Mouse (Mus musculus) lung, adult 2 months (tissue): ENCODE measurements at regions not wholly inside any gene's neighbourhood (a gene's known extent, or its start where the extent isn't known, plus 50 kb on each side); places are given as distances from the start of the nearest gene placed in this dataset.

ENCODE experiments used
- CTCF ChIP-seq: fragments of 200-500 bp; IDR thresholded peaks from 2 replicates; pipeline ENCODE4 v1.5.1; 2011; ENCODE audit warnings: mild to moderate bottlenecking, low read length, control low read depth; ENCODE audit not compliant: insufficient read depth
- POLR2A ChIP-seq: fragments of 200-500 bp; IDR thresholded peaks from 2 replicates; pipeline ENCODE4 v1.6.1; 2011; ENCODE audit warnings: low read depth, mild to moderate bottlenecking, control low read depth, low read length, borderline replicate concordance; ENCODE audit errors: extremely low read depth

DNA sequence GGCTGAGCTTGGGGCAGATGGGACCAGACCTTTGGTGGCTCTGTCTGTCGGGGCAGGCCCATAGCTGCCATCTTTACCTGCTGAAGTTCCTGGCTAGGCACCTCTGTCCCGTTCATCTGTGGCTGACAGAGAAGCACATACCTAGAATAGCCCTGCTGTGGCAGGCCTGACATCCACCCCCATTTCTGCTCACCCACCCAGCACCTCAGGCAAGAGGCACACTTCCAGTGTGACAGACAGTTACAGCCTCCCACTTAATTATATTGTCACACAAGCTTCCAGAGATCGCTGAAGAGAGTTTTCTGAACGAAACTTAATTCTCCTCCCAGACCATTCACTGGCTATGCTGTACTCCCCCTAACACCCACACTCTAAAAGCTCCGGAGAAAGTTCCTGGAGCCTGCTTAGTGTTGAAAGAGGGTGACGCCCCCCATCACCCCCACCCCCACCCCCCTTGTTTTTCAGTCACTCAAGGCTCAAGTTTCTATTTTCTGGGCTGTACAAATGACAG is 184.9 kb upstream of the Six2 start:
- TF ChIP-seq CTCF (no peak), POLR2A (no peak)
